Mouse (Mus musculus): ENCODE measurements around the gene Polrmt. TPM values are rescaled to one million over a fixed set of nuclear protein-coding genes. Genes with fewer than 3 reads are reported as not detected.

Gene Polrmt
- total and polyA plus RNA-seq, 3 experiments, result 13.5 to 50.5 (median 49.0) TPM

GRCm38 (mm10) chr10:79732500-79732899, 13.9 kb downstream of the Polrmt start:
- Histone ChIP-seq H3K27ac (ENCODE audit: insufficient read depth, low read depth) (no peak overlapping the region), H3K9ac (ENCODE audit: insufficient read depth, low read depth) (no peak overlapping the region), H3K27me3 (replicated peaks) (no peaks in the 10 kb centered on the region), H3K36me3 (replicated peaks in 1 of 2; ENCODE audit: control insufficient read depth in 1 of 2, insufficient read depth in 1 of 2, low read length in 1 of 2) (peaks cover 43 to 55% of the 10 kb centered on the region in 2 experiments), H3K4me2 (ENCODE audit: insufficient read depth, low read depth, poor library complexity, severe bottlenecking) (no peak overlapping the region), H3K4me1 (ENCODE audit: control insufficient read depth in 1 of 2, insufficient read depth in 2 of 2) (peaks cover 0 to 4% of the 10 kb centered on the region in 2 experiments; a peak in 1 of 4 replicates), H3K4me3 (replicated peaks in 1 of 3; ENCODE audit: low read depth in 2 of 3, low read length in 2 of 3, poor library complexity in 1 of 3) (no peak overlapping the region), H3K79me2 (replicated peaks; ENCODE audit: control insufficient read depth, extremely low read depth, insufficient read depth, poor library complexity, severe bottlenecking) (no peaks in the 10 kb centered on the region), H3K9me3 (replicated peaks; ENCODE audit: low read length) (peaks cover 33% of the 10 kb centered on the region)
- no peak for DNase-seq (ENCODE audit: extremely low read depth)
- TF ChIP-seq NRF1 (IDR thresholded peaks at IDR 0.05; ENCODE audit: low read depth, low read length) (no peak), CTCF (conservative IDR thresholded peaks at IDR 0.05 in 1 of 2, IDR thresholded peaks at IDR 0.05 in 1 of 2; ENCODE audit: low read depth in 2 of 2, low read length in 2 of 2) (peak; percentile 59 to 67), TBP (conservative IDR thresholded peaks at IDR 0.05; ENCODE audit: low read depth, low read length) (no peak), ELF1 (IDR thresholded peaks at IDR 0.05; ENCODE audit: low read depth, low read length) (no peak), EP300 (IDR thresholded peaks at IDR 0.05; ENCODE audit: low read length) (no peak), MXI1 (IDR thresholded peaks at IDR 0.05; ENCODE audit: low read depth, low read length) (no peak), SMC3 (IDR thresholded peaks at IDR 0.05; ENCODE audit: low read depth, low read length) (peak; percentile 52), ZKSCAN1 (IDR thresholded peaks at IDR 0.05; ENCODE audit: borderline replicate concordance, low read depth, low read length) (no peak), NELFE (IDR thresholded peaks at IDR 0.05; ENCODE audit: low read depth, low read length) (no peak), RAD21 (IDR thresholded peaks at IDR 0.05; ENCODE audit: low read depth, low read length) (peak; percentile 39), ZMIZ1 (IDR thresholded peaks at IDR 0.05; ENCODE audit: low read depth, low read length) (no peak)
- in situ Hi-C loops (cut with MboI; ENCODE audit: low pct_ligation_motif_present, low pct_unique_long_range_greater_than_20kb, low sequenced_read_pairs), result loop anchor here (5.0 kb wide), 1 partner anchor 40 kb away; no protein-coding TSS in a partner anchor
- dilution Hi-C loops (cut with MboI; ENCODE audit: extremely low pct_ligation_motif_present, extremely low pct_unique_long_range_greater_than_20kb, low sequenced_read_pairs), result no loop called here

DNA sequence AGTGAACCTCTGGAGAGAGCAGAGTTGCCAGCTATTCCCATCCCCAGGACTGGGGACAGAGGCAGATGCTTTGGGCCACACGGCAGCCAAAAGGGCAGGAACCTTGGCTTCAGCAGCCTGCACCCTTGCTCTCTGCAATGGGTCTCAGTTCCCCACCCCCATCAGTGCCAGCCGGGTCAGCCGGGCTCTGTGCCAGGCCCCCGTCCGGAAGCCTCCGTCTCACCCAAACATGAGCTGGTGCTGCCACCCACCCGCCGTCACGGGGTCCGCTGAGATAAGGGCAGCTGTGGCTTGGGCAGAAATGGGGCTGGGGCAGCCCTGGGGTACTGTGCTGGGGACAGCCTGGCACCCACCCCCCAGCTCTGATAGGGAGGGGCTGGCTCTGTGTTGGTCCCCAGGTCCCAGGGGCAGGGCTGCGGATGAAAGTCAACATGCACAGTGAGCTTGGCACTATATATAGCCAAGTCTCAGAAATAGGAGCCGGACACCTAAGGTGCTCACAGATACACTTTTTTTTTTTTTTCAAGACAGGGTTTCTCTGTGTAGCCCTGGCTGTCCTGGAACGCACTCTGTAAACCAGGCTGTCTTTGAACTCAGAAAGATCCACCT, 16.9 kb downstream of the Polrmt start:
- no peak for DNase-seq (ENCODE audit: extremely low read depth)
- peaks cover 8% of the 10 kb centered on the region for H3K27me3 ChIP-seq (replicated peaks)
- dilution Hi-C loops (cut with MboI; ENCODE audit: extremely low pct_ligation_motif_present, extremely low pct_unique_long_range_greater_than_20kb, low sequenced_read_pairs) (no loop called here), in situ Hi-C loops (cut with MboI; ENCODE audit: low pct_ligation_motif_present, low pct_unique_long_range_greater_than_20kb, low sequenced_read_pairs) (no loop called here)
- peaks cover 13 to 24% of the 10 kb centered on the region in 2 experiments for H3K36me3 ChIP-seq (replicated peaks in 1 of 2; ENCODE audit: control insufficient read depth in 1 of 2, insufficient read depth in 1 of 2, low read length in 1 of 2)
- H3K27ac ChIP-seq (ENCODE audit: insufficient read depth, low read depth), result no peak overlapping the region
- TF ChIP-seq TCF12 (IDR thresholded peaks at IDR 0.05; ENCODE audit: low read depth, low read length) (no peak), CHD2 (IDR thresholded peaks at IDR 0.05; ENCODE audit: low read length) (no peak), SMC3 (IDR thresholded peaks at IDR 0.05; ENCODE audit: low read depth, low read length) (no peak), MEF2A (IDR thresholded peaks at IDR 0.05; ENCODE audit: borderline replicate concordance, low read depth, low read length) (no peak), POLR2A (IDR thresholded peaks at IDR 0.05; ENCODE audit: low read depth, low read length) (no peak), MAZ (IDR thresholded peaks at IDR 0.05; ENCODE audit: low read depth, low read length) (no peak), ETS1 (conservative IDR thresholded peaks at IDR 0.05; ENCODE audit: low read depth, low read length) (no peak), TBP (conservative IDR thresholded peaks at IDR 0.05; ENCODE audit: low read depth, low read length) (no peak), IRF4 (IDR thresholded peaks at IDR 0.05; ENCODE audit: low read depth, low read length) (no peak), SIN3A (IDR thresholded peaks at IDR 0.05; ENCODE audit: low read length) (no peak), ZKSCAN1 (IDR thresholded peaks at IDR 0.05; ENCODE audit: borderline replicate concordance, low read depth, low read length) (no peak), HCFC1 (IDR thresholded peaks at IDR 0.05; ENCODE audit: low read depth, low read length) (no peak), USF1 (IDR thresholded peaks at IDR 0.05; ENCODE audit: low read depth, low read length) (no peak), RCOR1 (conservative IDR thresholded peaks at IDR 0.05; ENCODE audit: low read depth, low read length) (no peak), EP300 (IDR thresholded peaks at IDR 0.05; ENCODE audit: low read length) (no peak), NRF1 (IDR thresholded peaks at IDR 0.05; ENCODE audit: low read depth, low read length) (no peak), POLR2AphosphoS2 (IDR thresholded peaks at IDR 0.05; ENCODE audit: low read depth, low read length) (no peak), PAX5 (IDR thresholded peaks at IDR 0.05; ENCODE audit: low read length) (no peak)
- H3K9ac ChIP-seq (ENCODE audit: insufficient read depth, low read depth), result no peak overlapping the region
- no peaks in the 10 kb centered on the region for H3K79me2 ChIP-seq (replicated peaks; ENCODE audit: control insufficient read depth, extremely low read depth, insufficient read depth, poor library complexity, severe bottlenecking)
- H3K9me3 ChIP-seq (replicated peaks; ENCODE audit: low read length), result peaks cover 8% of the 10 kb centered on the region
- no peak overlapping the region for H3K4me2 ChIP-seq (ENCODE audit: insufficient read depth, low read depth, poor library complexity, severe bottlenecking)
- H3K4me3 ChIP-seq (replicated peaks in 1 of 3; ENCODE audit: low read depth in 2 of 3, low read length in 2 of 3, poor library complexity in 1 of 3), result no peak overlapping the region
- H3K4me1 ChIP-seq (ENCODE audit: control insufficient read depth in 1 of 2, insufficient read depth in 2 of 2), result peaks cover 7 to 8% of the 10 kb centered on the region in 2 experiments
